Mouse (Mus musculus) testis, adult 2 months (tissue): Measurements from ENCODE around the gene Hist4h4. TPM values are rescaled to one million over a fixed set of nuclear protein-coding genes. Genes with fewer than 3 reads are reported as not detected.

Experiments used
- H3K27ac ChIP-seq: fragments of 200-500 bp; 2 replicates; pipeline ENCODE4 v1.5.1; 2012; ENCODE audit warnings: low read depth, low read length; ENCODE audit not compliant: control insufficient read depth, insufficient read depth
- H3K27me3 ChIP-seq: fragments of 200-500 bp; 2 replicates; pipeline ENCODE4 v1.6.1; 2012; ENCODE audit warnings: mild to moderate bottlenecking, low read length, moderate library complexity; ENCODE audit not compliant: control insufficient read depth, insufficient read depth
- H3K36me3 ChIP-seq: fragments of 200-500 bp; 2 replicates; pipeline ENCODE4 v1.6.1; 2012; ENCODE audit warnings: mild to moderate bottlenecking, low read length; ENCODE audit not compliant: control insufficient read depth, insufficient read depth
- H3K4me1 ChIP-seq: fragments of 200-500 bp; 2 replicates; pipeline ENCODE4 v1.6.1; 2012; ENCODE audit warnings: low read length; ENCODE audit not compliant: control insufficient read depth, insufficient read depth
- H3K4me3 ChIP-seq: fragments of 200-500 bp; 2 replicates; pipeline ENCODE4 v1.5.1; 2012; ENCODE audit warnings: low read depth, mild to moderate bottlenecking, low read length, moderate library complexity, mixed read lengths; ENCODE audit not compliant: control insufficient read depth
- CTCF ChIP-seq: fragments of 200-500 bp; IDR thresholded peaks from 2 replicates; pipeline ENCODE4 v1.5.1; 2012; ENCODE audit warnings: low read depth, mild to moderate bottlenecking, inconsistent platforms, low read length, moderate library complexity; ENCODE audit not compliant: control insufficient read depth, insufficient read depth, insufficient replicate concordance
- POLR2A ChIP-seq: fragments of 200-500 bp; IDR thresholded peaks from 2 replicates; pipeline ENCODE4 v1.6.1; 2012; ENCODE audit warnings: low read depth, mild to moderate bottlenecking, inconsistent platforms, low read length, moderate library complexity; ENCODE audit not compliant: control insufficient read depth
- polyA plus RNA-seq: library from polyadenylated mRNA; depleted of rRNA; stranded (reverse); fragments of >200 nt; gene quantifications from 2 replicates; pipeline ENCODE4 v1.2.3, GENCODE M21; 2012

The Hist4h4 gene
- polyA plus RNA-seq, 1 experiment, result 0.96 TPM

GRCm38 (mm10) chr6:136827516-136827880 lies 23.3 kb upstream of the Hist4h4 start, which contains the start of gene BC049715:
BC049715 (plus strand) TSS chr6:136827626.
- peak within 1 kb of the TSS; percentile 98 for H3K4me3 ChIP-seq
- no peaks in the 10 kb centered on the region for H3K27me3 ChIP-seq
- peak within 1 kb of the TSS; percentile 99 for H3K27ac ChIP-seq
- no peaks in the 10 kb centered on the region for H3K4me1 ChIP-seq
- TF ChIP-seq POLR2A (no peak; the same call in 1 of the 2 replicates), CTCF (no peak)
- peaks cover 5% of the 10 kb centered on the region for H3K36me3 ChIP-seq

GRCm38 (mm10) chr6:136827116-136827515 lies 22.9 kb upstream of the Hist4h4 start:
- no peaks in the 10 kb centered on the region for H3K27me3 ChIP-seq
- peak overlapping the region; percentile 98 for H3K4me3 ChIP-seq
- no peaks in the 10 kb centered on the region for H3K4me1 ChIP-seq
- no peak for TF ChIP-seq POLR2A
- TF ChIP-seq CTCF, result no peak
- H3K36me3 ChIP-seq, result peaks cover 5% of the 10 kb centered on the region
- H3K27ac ChIP-seq, result peak overlapping the region; percentile 99

- H3K36me3 ChIP-seq, result peaks cover 10% of the 10 kb centered on the region
Observed at GRCm38 (mm10) chr6:136824987-136825386, 20.8 kb upstream of the Hist4h4 start.

GRCm38 (mm10) chr6:136821086-136821485 lies 16.9 kb upstream of the Hist4h4 start:
- Histone ChIP-seq H3K27ac (no peak overlapping the region), H3K27me3 (no peaks in the 10 kb centered on the region), H3K4me1 (no peaks in the 10 kb centered on the region; the same call in 1 of the 2 replicates), H3K4me3 (no peak overlapping the region), H3K36me3 (peaks cover 11% of the 10 kb centered on the region)
- TF ChIP-seq CTCF, result no peak
- TF ChIP-seq POLR2A, result no peak

More at GRCm38 (mm10) chr6:136824987-136825386, 20.8 kb upstream of the Hist4h4 start:
- Histone ChIP-seq H3K27me3 (no peaks in the 10 kb centered on the region), H3K27ac (no peak overlapping the region), H3K4me1 (no peaks in the 10 kb centered on the region; the same call in 1 of the 2 replicates), H3K4me3 (peak overlapping the region; percentile 73)
- no peak for TF ChIP-seq POLR2A
- no peak for TF ChIP-seq CTCF

- Histone ChIP-seq H3K36me3 (peaks cover 11% of the 10 kb centered on the region), H3K27me3 (no peaks in the 10 kb centered on the region), H3K27ac (no peak overlapping the region), H3K4me1 (no peaks in the 10 kb centered on the region; the same call in 1 of the 2 replicates), H3K4me3 (no peak overlapping the region)
- TF ChIP-seq CTCF (no peak), POLR2A (no peak)
Observed at GRCm38 (mm10) chr6:136820381-136820780, 16.2 kb upstream of the Hist4h4 start.

- Histone ChIP-seq H3K27ac (no peak overlapping the region), H3K36me3 (peaks cover 6% of the 10 kb centered on the region)
- TF ChIP-seq CTCF, result no peak
- no peak for TF ChIP-seq POLR2A
Observed at GRCm38 (mm10) chr6:136817549-136817948, 13.3 kb upstream of the Hist4h4 start.

GRCm38 (mm10) chr6:136816826-136817225 lies 12.6 kb upstream of the Hist4h4 start:
- Histone ChIP-seq H3K27me3 (no peaks in the 10 kb centered on the region), H3K4me3 (peak overlapping the region; percentile 10), H3K27ac (no peak overlapping the region), H3K36me3 (peaks cover 6% of the 10 kb centered on the region), H3K4me1 (no peaks in the 10 kb centered on the region; the same call in 1 of the 2 replicates)
- TF ChIP-seq CTCF (no peak), POLR2A (no peak)

More at GRCm38 (mm10) chr6:136817549-136817948, 13.3 kb upstream of the Hist4h4 start:
- no peaks in the 10 kb centered on the region; the same call in 1 of the 2 replicates for H3K4me1 ChIP-seq
- no peak overlapping the region for H3K4me3 ChIP-seq
- H3K27me3 ChIP-seq, result no peaks in the 10 kb centered on the region
